Comparison of ENCODE assay signal across 15 mouse cellular contexts in the genomic region with DNA sequence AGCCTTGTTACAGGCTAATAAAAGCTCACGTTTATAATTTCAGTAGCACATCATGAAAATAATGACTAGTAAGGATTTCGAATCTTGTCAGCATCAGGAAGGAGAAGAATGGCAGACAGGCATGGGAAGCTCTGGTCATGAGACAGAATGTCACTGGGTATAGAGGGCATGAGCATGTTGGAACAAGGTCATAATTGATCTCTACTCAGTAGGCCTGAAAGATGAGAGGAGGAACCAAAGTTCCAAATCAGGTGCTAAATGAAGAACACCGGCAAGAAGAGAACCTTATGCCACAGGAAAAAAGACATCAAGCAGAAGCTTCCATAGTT.
"Had no signal": no experiment of that assay in that cellular context is flagged by ENCODE, and none has a peak within 500 bp of the region (broad histone marks: within the 10 kb centered on the region; RNA-seq: fewer than 3 reads in every experiment).

No protein-coding gene starts in this region.

- H3K36me3 ChIP-seq: neural tube, embryonic 15.5 days; stomach, embryonic 15.5 days had no signal

- DNase-seq: retina, postnatal 1 day; right cerebral cortex, adult 18-20 months; right cerebral cortex, postnatal 14 days; right cerebral cortex, postnatal 25 days; right cerebral cortex, postnatal 4 days; spleen, adult 18-20 months; thymus, adult 18-20 months; thymus, adult 2 months; thymus, postnatal 14 days; thymus, postnatal 25 days; thymus, postnatal 36 days; thymus, postnatal 4 days had no signal

- H3K4me1 ChIP-seq: neural tube, embryonic 15.5 days; stomach, embryonic 15.5 days had no signal

- H3K27ac ChIP-seq: neural tube, embryonic 15.5 days; stomach, embryonic 15.5 days; stomach, postnatal 0 days had no signal

- H3K4me2 ChIP-seq: neural tube, embryonic 15.5 days; stomach, embryonic 15.5 days had no signal

- H3K4me3 ChIP-seq: neural tube, embryonic 15.5 days; stomach, embryonic 15.5 days had no signal

- H3K9me3 ChIP-seq: neural tube, embryonic 15.5 days; stomach, embryonic 15.5 days had no signal

- H3K27me3 ChIP-seq: neural tube, embryonic 15.5 days; stomach, embryonic 15.5 days had no signal

- H3K9ac ChIP-seq: neural tube, embryonic 15.5 days; stomach, embryonic 15.5 days had no signal
